Mouse (Mus musculus) neural tube, embryonic 14.5 days (tissue): ENCODE results near the gene Tmprss12. TPM values are rescaled to one million over a fixed set of nuclear protein-coding genes. Genes with fewer than 3 reads are reported as not detected.
"Not testable (repeated sequence)": the region's sequence is repeated elsewhere in the genome, so short reads cannot be mapped to it uniquely, and the experiment has no call there.

Source experiments
- ATAC-seq: fragments of 200-750 bp; cut with Nextera tagmentation; 2 replicates; pipeline ENCODE4 v1.8.0; 2017; ENCODE audit warnings: low read depth, mild to moderate bottlenecking, moderate TSS enrichment, moderate library complexity
- H3K27ac ChIP-seq: fragments of 300-500 bp; sonication (generic); 2 replicates; pipeline ENCODE4 v1.5.1; 2014; ENCODE audit warnings: low read depth, mild to moderate bottlenecking, control low read depth, low read length, moderate library complexity, mixed read lengths
- H3K27me3 ChIP-seq: fragments of 300-500 bp; sonication (generic); 2 replicates; pipeline ENCODE4 v1.6.1; 2014; ENCODE audit warnings: low read length; ENCODE audit not compliant: control insufficient read depth, insufficient read depth
- H3K36me3 ChIP-seq: fragments of 300-500 bp; sonication (generic); 2 replicates; pipeline ENCODE4 v1.6.1; 2014; ENCODE audit warnings: low read length, mixed read lengths; ENCODE audit not compliant: control insufficient read depth, insufficient read depth
- H3K4me1 ChIP-seq: fragments of 300-500 bp; sonication (generic); 2 replicates; pipeline ENCODE4 v1.6.1; 2014; ENCODE audit warnings: low read length; ENCODE audit not compliant: control insufficient read depth, insufficient read depth
- H3K4me2 ChIP-seq: fragments of 300-500 bp; sonication (generic); 2 replicates; pipeline ENCODE4 v1.6.1; 2014; ENCODE audit warnings: mild to moderate bottlenecking, low read depth, low read length, control low read depth
- H3K4me3 ChIP-seq: fragments of 300-500 bp; sonication (generic); 2 replicates; pipeline ENCODE4 v1.5.1; 2014; ENCODE audit warnings: low read depth, low read length, control low read depth, mixed read lengths
- H3K9ac ChIP-seq: fragments of 300-500 bp; sonication (generic); replicated peaks from 2 replicates; pipeline ENCODE4 v1.6.1; 2014; ENCODE audit warnings: low read depth, mild to moderate bottlenecking, control low read depth, low read length, mixed read lengths
- H3K9me3 ChIP-seq: fragments of 300-500 bp; sonication (generic); 2 replicates; pipeline ENCODE4 v1.6.1; 2016; ENCODE audit warnings: low read length; ENCODE audit not compliant: control insufficient read depth
- WGBS: fragments of 180-500 bp; shearing (Covaris S2); extraction: QIAGEN DNeasy Blood & Tissue Kit; methylation state at CpG from one replicate; pipeline ENCODE4 v1.1.7; 2014; 5-methylcytosine and 5-hydroxymethylcytosine counted together
- polyA plus RNA-seq: library from polyadenylated mRNA; unstranded; fragments of >200 nt; fragmentation: Nextera tagmentation; extraction: Ambion mirVana; gene quantifications from 2 replicates; pipeline ENCODE4 v1.2.1, GENCODE M21; 2014

Gene Tmprss12
- polyA plus RNA-seq, 1 experiment from 2014 or later = not detected

GRCm38 (mm10) chr15:100251153-100251780 is 29.4 kb upstream of the Tmprss12 start:
- no peak overlapping the region for H3K27ac ChIP-seq
- ATAC-seq = no peak
- no peaks in the 10 kb centered on the region for H3K27me3 ChIP-seq
- H3K4me1 ChIP-seq = no peaks in the 10 kb centered on the region
- no peak overlapping the region for H3K4me2 ChIP-seq
- H3K9me3 ChIP-seq = no peaks in the 10 kb centered on the region
- H3K36me3 ChIP-seq = peaks cover 44% of the 10 kb centered on the region
- no peak overlapping the region for H3K9ac ChIP-seq
- no peak overlapping the region for H3K4me3 ChIP-seq
- 86% methylated on average over 6 of the region's 6 CpGs for WGBS

GRCm38 (mm10) chr15:100256386-100256785 is 24.3 kb upstream of the Tmprss12 start:
- no peak overlapping the region for H3K4me3 ChIP-seq
- no peaks in the 10 kb centered on the region for H3K4me1 ChIP-seq
- no peak overlapping the region for H3K27ac ChIP-seq
- no peaks in the 10 kb centered on the region for H3K9me3 ChIP-seq
- ATAC-seq = no peak
- no peak overlapping the region for H3K4me2 ChIP-seq
- 89% methylated on average over 6 of the region's 6 CpGs for WGBS
- H3K9ac ChIP-seq = no peak overlapping the region
- no peaks in the 10 kb centered on the region for H3K27me3 ChIP-seq
- peaks cover 63% of the 10 kb centered on the region for H3K36me3 ChIP-seq

- WGBS = 93% methylated on average over 5 of the region's 5 CpGs
- peaks cover 61% of the 10 kb centered on the region for H3K36me3 ChIP-seq
- no peak for ATAC-seq
- H3K27ac ChIP-seq = no peak overlapping the region
- no peaks in the 10 kb centered on the region for H3K9me3 ChIP-seq
- no peaks in the 10 kb centered on the region for H3K4me1 ChIP-seq
- no peak overlapping the region for H3K4me2 ChIP-seq
- H3K4me3 ChIP-seq = no peak overlapping the region
- H3K9ac ChIP-seq = no peak overlapping the region
- no peaks in the 10 kb centered on the region for H3K27me3 ChIP-seq
These were observed 23.3 kb upstream of the Tmprss12 start for GRCm38 (mm10) chr15:100257305-100257704.

GRCm38 (mm10) chr15:100258646-100259425 is 21.8 kb upstream of the Tmprss12 start:
- no peaks in the 10 kb centered on the region for H3K4me1 ChIP-seq
- no peak for ATAC-seq
- no peak overlapping the region for H3K4me3 ChIP-seq
- H3K27me3 ChIP-seq = no peaks in the 10 kb centered on the region
- H3K9me3 ChIP-seq = no peaks in the 10 kb centered on the region
- peaks cover 49% of the 10 kb centered on the region for H3K36me3 ChIP-seq
- WGBS = 94% methylated on average over 7 of the region's 7 CpGs
- H3K4me2 ChIP-seq = no peak overlapping the region
- no peak overlapping the region for H3K27ac ChIP-seq
- no peak overlapping the region for H3K9ac ChIP-seq

- not testable (repeated sequence) for H3K4me1 ChIP-seq, H3K9me3 ChIP-seq, H3K27me3 ChIP-seq, H3K4me3 ChIP-seq, H3K9ac ChIP-seq, H3K27ac ChIP-seq, ATAC-seq, H3K4me2 ChIP-seq
- WGBS = 89% methylated on average over 7 of the region's 7 CpGs
- H3K36me3 ChIP-seq = peaks cover 35% of the 10 kb centered on the region
These were observed 20.3 kb upstream of the Tmprss12 start for GRCm38 (mm10) chr15:100260351-100260750.

- Histone ChIP-seq H3K9me3 (no peaks in the 10 kb centered on the region), H3K4me3 (no peak overlapping the region), H3K36me3 (peaks cover 9% of the 10 kb centered on the region; the same call in 1 of the 2 replicates), H3K9ac (no peak overlapping the region), H3K4me1 (no peaks in the 10 kb centered on the region), H3K4me2 (no peak overlapping the region), H3K27ac (no peak overlapping the region), H3K27me3 (no peaks in the 10 kb centered on the region)
- ATAC-seq = no peak
- 24% methylated on average over 4 of the region's 4 CpGs for WGBS
These were observed 17.3 kb upstream of the Tmprss12 start for GRCm38 (mm10) chr15:100263246-100263905.

- Histone ChIP-seq H3K9ac (no peak overlapping the region), H3K36me3 (no peaks in the 10 kb centered on the region), H3K4me3 (no peak overlapping the region), H3K9me3 (no peaks in the 10 kb centered on the region), H3K27ac (no peak overlapping the region), H3K27me3 (no peaks in the 10 kb centered on the region), H3K4me1 (no peaks in the 10 kb centered on the region), H3K4me2 (no peak overlapping the region)
- ATAC-seq = no peak
- WGBS = 88% methylated on average over 4 of the region's 5 CpGs
These were observed 14.9 kb upstream of the Tmprss12 start for GRCm38 (mm10) chr15:100265586-100266325.

- ATAC-seq = no peak
- Histone ChIP-seq H3K4me3 (no peak overlapping the region), H3K27ac (no peak overlapping the region), H3K4me2 (no peak overlapping the region), H3K4me1 (no peaks in the 10 kb centered on the region), H3K9ac (no peak overlapping the region), H3K36me3 (no peaks in the 10 kb centered on the region), H3K27me3 (no peaks in the 10 kb centered on the region), H3K9me3 (no peaks in the 10 kb centered on the region)
- WGBS = 74% methylated on average over 2 of the region's 2 CpGs
These were observed 11.7 kb upstream of the Tmprss12 start for GRCm38 (mm10) chr15:100268916-100269315.
